Mouse (Mus musculus) neural tube, embryonic 11.5 days (tissue): Measurements from ENCODE around the gene Tbc1d22a. TPM values are rescaled to one million over a fixed set of nuclear protein-coding genes. Genes with fewer than 3 reads are reported as not detected.
"Not testable (repeated sequence)": the region's sequence is repeated elsewhere in the genome, so short reads cannot be mapped to it uniquely, and the experiment has no call there.

ENCODE experiments used
- ATAC-seq: fragments of 200-750 bp; cut with Nextera tagmentation; 2 replicates; pipeline ENCODE4 v1.8.0; 2017; ENCODE audit warnings: moderate number of reproducible peaks, mild to moderate bottlenecking, moderate TSS enrichment, moderate library complexity; ENCODE audit not compliant: insufficient read depth, low FRiP score, low TSS enrichment
- DNase-seq: peaks from one replicate; pipeline ENCODE4 v3.0.0-alpha.2; 2015; ENCODE audit warnings: low spot score
- H3K27ac ChIP-seq: fragments of 300-500 bp; sonication (generic); 2 replicates; pipeline ENCODE4 v1.5.1; 2014; ENCODE audit warnings: low read depth, mild to moderate bottlenecking, low read length
- H3K27me3 ChIP-seq: fragments of 300-500 bp; sonication (generic); 2 replicates; pipeline ENCODE4 v1.6.1; 2014; ENCODE audit warnings: mild to moderate bottlenecking, low read length, mixed read lengths; ENCODE audit not compliant: control insufficient read depth, insufficient read depth
- H3K36me3 ChIP-seq: fragments of 300-500 bp; sonication (generic); 2 replicates; pipeline ENCODE4 v1.6.1; 2014; ENCODE audit warnings: mild to moderate bottlenecking, low read length, moderate library complexity, mixed read lengths; ENCODE audit not compliant: control insufficient read depth, insufficient read depth
- H3K4me1 ChIP-seq: fragments of 300-500 bp; sonication (generic); 2 replicates; pipeline ENCODE4 v1.6.1; 2014; ENCODE audit warnings: low read length, mixed read lengths; ENCODE audit not compliant: control insufficient read depth, insufficient read depth
- H3K4me2 ChIP-seq: fragments of 300-500 bp; sonication (generic); 2 replicates; pipeline ENCODE4 v1.6.1; 2014; ENCODE audit warnings: low read depth, mild to moderate bottlenecking, moderate library complexity
- H3K4me3 ChIP-seq: fragments of 300-500 bp; sonication (generic); 2 replicates; pipeline ENCODE4 v1.5.1; 2014; ENCODE audit warnings: low read depth, low read length
- H3K9ac ChIP-seq: fragments of 300-500 bp; sonication (generic); 2 replicates; pipeline ENCODE4 v1.6.1; 2014; ENCODE audit warnings: mild to moderate bottlenecking, low read length
- H3K9me3 ChIP-seq: fragments of 300-500 bp; sonication (generic); 2 replicates; pipeline ENCODE4 v1.6.1; 2016; ENCODE audit warnings: low read length; ENCODE audit not compliant: control insufficient read depth
- WGBS: fragments of 180-500 bp; shearing (Covaris S2); extraction: QIAGEN DNeasy Blood & Tissue Kit; methylation state at CpG from one replicate; pipeline ENCODE4 v1.1.7; 2014; 5-methylcytosine and 5-hydroxymethylcytosine counted together
- polyA plus RNA-seq: library from polyadenylated mRNA; unstranded; fragments of >200 nt; fragmentation: Nextera tagmentation; extraction: Ambion mirVana; gene quantifications from 2 replicates; pipeline ENCODE4 v1.2.1, GENCODE M21; 2014

The Tbc1d22a gene
- polyA plus RNA-seq, 1 experiment from 2014 or later: 9.9 TPM

GRCm38 (mm10) chr15:86203942-86204561, 10.2 kb upstream of the Tbc1d22a start:
- Histone ChIP-seq H3K27ac (no peak overlapping the region), H3K36me3 (no peaks in the 10 kb centered on the region), H3K4me2 (no peak overlapping the region), H3K4me1 (no peaks in the 10 kb centered on the region), H3K9me3 (no peaks in the 10 kb centered on the region), H3K27me3 (no peaks in the 10 kb centered on the region), H3K4me3 (no peak overlapping the region), H3K9ac (no peak overlapping the region)
- ATAC-seq (no peak), DNase-seq (no peak)
- WGBS: 53% methylated on average over 7 of the region's 7 CpGs

GRCm38 (mm10) chr15:86205300-86205699, 9.0 kb upstream of the Tbc1d22a start:
- H3K4me2 ChIP-seq: no peak overlapping the region
- H3K36me3 ChIP-seq: no peaks in the 10 kb centered on the region
- no peak for DNase-seq
- no peak overlapping the region for H3K4me3 ChIP-seq
- no peaks in the 10 kb centered on the region for H3K27me3 ChIP-seq
- H3K27ac ChIP-seq: no peak overlapping the region
- no peak for ATAC-seq
- no peak overlapping the region for H3K9ac ChIP-seq
- H3K4me1 ChIP-seq: no peaks in the 10 kb centered on the region
- H3K9me3 ChIP-seq: no peaks in the 10 kb centered on the region
- 52% methylated on average over 2 of the region's 2 CpGs for WGBS

- ATAC-seq (no peak), DNase-seq (no peak)
- 77% methylated on average over 4 of the region's 4 CpGs for WGBS
- Histone ChIP-seq H3K9ac (no peak overlapping the region), H3K4me3 (no peak overlapping the region), H3K4me1 (no peaks in the 10 kb centered on the region), H3K27ac (no peak overlapping the region), H3K4me2 (no peak overlapping the region), H3K9me3 (no peaks in the 10 kb centered on the region), H3K36me3 (no peaks in the 10 kb centered on the region), H3K27me3 (no peaks in the 10 kb centered on the region)
Observed at GRCm38 (mm10) chr15:86206385-86206784, 7.9 kb upstream of the Tbc1d22a start.

- not testable (repeated sequence) for H3K27me3 ChIP-seq, H3K9me3 ChIP-seq, H3K4me2 ChIP-seq, H3K9ac ChIP-seq, H3K4me3 ChIP-seq, H3K27ac ChIP-seq, H3K36me3 ChIP-seq, DNase-seq, ATAC-seq
- 92% methylated on average over 5 of the region's 5 CpGs for WGBS
- H3K4me1 ChIP-seq: peaks cover 12% of the 10 kb centered on the region
Observed at GRCm38 (mm10) chr15:86212193-86212592, 2.1 kb upstream of the Tbc1d22a start.

DNA sequence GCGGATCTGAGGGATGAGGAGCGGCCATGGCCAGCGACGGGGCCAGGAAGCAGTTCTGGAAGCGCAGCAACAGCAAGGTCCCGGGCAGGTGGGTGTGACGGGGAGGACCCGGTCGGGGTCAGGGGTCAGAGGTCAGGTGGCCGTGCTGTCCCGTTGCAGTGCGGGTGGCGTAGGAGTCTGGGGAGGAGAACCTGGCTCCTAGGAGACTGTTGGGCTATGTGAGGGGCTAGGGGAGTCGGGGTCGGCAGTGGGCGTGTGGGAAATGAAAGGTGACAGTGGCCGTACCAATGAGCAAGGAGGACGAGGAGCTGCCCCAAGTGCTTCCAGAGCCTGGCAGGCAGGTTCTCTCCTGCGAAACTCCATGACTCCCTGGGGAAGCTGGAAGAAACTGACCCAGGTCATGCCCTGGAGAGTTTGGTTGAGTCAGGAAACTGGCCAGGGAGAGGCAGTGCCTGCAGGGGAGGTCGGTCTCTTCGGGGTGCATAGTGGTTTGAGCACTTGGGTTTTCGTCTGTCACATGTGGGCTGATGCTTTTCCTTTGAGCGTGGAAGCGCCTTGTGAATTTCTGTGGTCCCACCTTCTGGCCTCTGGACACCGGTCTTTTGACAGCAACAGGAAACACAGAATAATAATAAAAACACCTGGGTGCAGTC, 416 bp downstream of the Tbc1d22a start:
- peak overlapping the region; percentile 78 for H3K27ac ChIP-seq
- no peaks in the 10 kb centered on the region for H3K27me3 ChIP-seq
- peak overlapping the region; percentile 86 for H3K9ac ChIP-seq
- H3K4me1 ChIP-seq: peaks cover 12% of the 10 kb centered on the region
- WGBS: 15% methylated on average over 25 of the region's 25 CpGs
- peak overlapping the region; percentile 87 for H3K4me2 ChIP-seq
- H3K9me3 ChIP-seq: no peaks in the 10 kb centered on the region
- no peaks in the 10 kb centered on the region for H3K36me3 ChIP-seq
- H3K4me3 ChIP-seq: peak overlapping the region; percentile 86
- DNase-seq (no peak), ATAC-seq (no peak)

- ATAC-seq, H3K27ac ChIP-seq: not testable (repeated sequence)
- 87% methylated on average over 9 of the region's 9 CpGs for WGBS
Observed at GRCm38 (mm10) chr15:86216641-86217040, 2.4 kb downstream of the Tbc1d22a start.

DNA sequence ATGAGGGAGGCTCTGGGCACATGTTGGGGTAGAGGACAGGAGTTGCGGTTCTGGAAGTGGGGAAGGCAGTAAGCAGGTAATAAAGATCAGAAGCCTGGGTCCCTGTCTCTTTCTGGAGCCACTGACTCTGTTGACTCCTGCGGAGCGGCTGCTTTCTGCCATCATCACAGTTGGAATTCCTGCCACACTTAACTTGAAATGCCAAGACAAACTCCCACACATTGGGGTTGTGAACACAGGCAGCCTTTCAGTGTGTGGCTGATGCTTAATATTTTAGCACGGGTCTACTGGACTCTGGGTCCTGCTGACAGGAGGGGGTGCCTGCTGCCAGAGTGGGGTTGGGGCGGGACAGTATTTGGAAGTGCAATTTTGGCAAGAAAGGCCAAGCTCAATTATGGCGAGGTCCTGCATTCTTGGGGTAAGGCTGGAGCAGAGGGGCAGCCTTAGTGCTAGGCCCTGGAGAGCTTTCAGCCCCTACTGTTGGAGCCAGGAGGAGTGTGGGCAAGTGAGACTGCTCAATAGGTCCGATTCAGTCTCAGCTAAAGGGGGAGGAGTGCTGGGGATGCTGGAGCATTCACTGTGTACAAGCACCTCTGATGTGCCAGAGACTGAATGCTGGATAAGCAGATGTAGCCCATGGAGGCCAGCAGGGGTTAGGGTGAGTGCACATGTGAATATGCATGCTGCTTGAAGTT, 5.4 kb downstream of the Tbc1d22a start:
- H3K9ac ChIP-seq: no peak overlapping the region

More at GRCm38 (mm10) chr15:86216641-86217040, 2.4 kb downstream of the Tbc1d22a start:
- H3K4me2 ChIP-seq, H3K36me3 ChIP-seq, H3K4me3 ChIP-seq, DNase-seq, H3K27me3 ChIP-seq, H3K9me3 ChIP-seq, H3K9ac ChIP-seq: not testable (repeated sequence)
- H3K4me1 ChIP-seq: peaks cover 12% of the 10 kb centered on the region

GRCm38 (mm10) chr15:86220229-86220630, 6.0 kb downstream of the Tbc1d22a start:
- no peak overlapping the region for H3K27ac ChIP-seq
- no peak overlapping the region for H3K9ac ChIP-seq
- H3K4me1 ChIP-seq: no peaks in the 10 kb centered on the region
- 83% methylated on average over 5 of the region's 5 CpGs for WGBS
- no peak overlapping the region for H3K4me2 ChIP-seq
- H3K27me3 ChIP-seq: no peaks in the 10 kb centered on the region
- no peaks in the 10 kb centered on the region for H3K9me3 ChIP-seq
- ATAC-seq: no peak
- H3K36me3 ChIP-seq: no peaks in the 10 kb centered on the region
- no peak for DNase-seq
- no peak overlapping the region for H3K4me3 ChIP-seq

More for the DNA sequence above, 5.4 kb downstream of the Tbc1d22a start:
- Histone ChIP-seq H3K27ac (no peak overlapping the region), H3K4me2 (no peak overlapping the region), H3K27me3 (no peaks in the 10 kb centered on the region), H3K4me1 (peaks cover 4% of the 10 kb centered on the region; the same call in 1 of the 2 replicates), H3K36me3 (no peaks in the 10 kb centered on the region), H3K4me3 (no peak overlapping the region), H3K9me3 (no peaks in the 10 kb centered on the region)
- WGBS: 80% methylated on average over 7 of the region's 7 CpGs
- DNase-seq: no peak
- no peak for ATAC-seq
